Mouse (Mus musculus) bone marrow macrophage, adult 2 months (primary cell): ENCODE results near the gene Calb2.

Experiments used
- CTCF ChIP-seq: IDR thresholded peaks from 2 replicates; pipeline ENCODE4 v1.5.1; 2012; ENCODE audit warnings: low read depth, mild to moderate bottlenecking, low read length, moderate library complexity
- POLR2A ChIP-seq: IDR thresholded peaks from 2 replicates; pipeline ENCODE4 v1.6.1; 2012; ENCODE audit warnings: mild to moderate bottlenecking, low read depth, low read length, borderline replicate concordance

- TF ChIP-seq POLR2A: no peak
- TF ChIP-seq CTCF: no peak
Measured at GRCm38 (mm10) chr8:110182735-110183367, 14.8 kb upstream of the Calb2 start.
